Mouse (Mus musculus) intestine, embryonic 15.5 days (tissue): ENCODE measurements around the gene Bcat1. TPM values are rescaled to one million over a fixed set of nuclear protein-coding genes. Genes with fewer than 3 reads are reported as not detected.

Experiments used
- ATAC-seq: fragments of 200-750 bp; cut with Nextera tagmentation; 2 replicates; pipeline ENCODE4 v1.8.0; 2017; ENCODE audit warnings: moderate TSS enrichment, moderate library complexity
- H3K27ac ChIP-seq: fragments of 300-500 bp; sonication (generic); 2 replicates; pipeline ENCODE4 v1.5.1; 2015; ENCODE audit warnings: mild to moderate bottlenecking, inconsistent platforms
- H3K27me3 ChIP-seq: fragments of 300-500 bp; sonication (generic); replicated peaks from 2 replicates; pipeline ENCODE4 v1.6.1; 2015; ENCODE audit warnings: inconsistent platforms
- H3K36me3 ChIP-seq: fragments of 300-500 bp; sonication (generic); 2 replicates; pipeline ENCODE4 v1.6.1; 2015; ENCODE audit warnings: inconsistent platforms
- H3K4me1 ChIP-seq: fragments of 300-500 bp; sonication (generic); replicated peaks from 2 replicates; pipeline ENCODE4 v1.6.1; 2015; ENCODE audit warnings: inconsistent platforms
- H3K4me2 ChIP-seq: fragments of 300-500 bp; sonication (generic); replicated peaks from 2 replicates; pipeline ENCODE4 v1.6.1; 2015; ENCODE audit warnings: mild to moderate bottlenecking, inconsistent platforms
- H3K4me3 ChIP-seq: fragments of 300-500 bp; sonication (generic); replicated peaks from 2 replicates; pipeline ENCODE4 v1.5.1; 2015; ENCODE audit warnings: inconsistent platforms
- H3K9ac ChIP-seq: fragments of 300-500 bp; sonication (generic); 2 replicates; pipeline ENCODE4 v1.6.1; 2015; ENCODE audit warnings: inconsistent platforms
- H3K9me3 ChIP-seq: fragments of 300-500 bp; sonication (generic); 2 replicates; pipeline ENCODE4 v1.6.1; 2016; ENCODE audit warnings: inconsistent platforms
- WGBS: fragments of 180-500 bp; shearing (Covaris S2); methylation state at CpG from one replicate; pipeline ENCODE4 v1.1.7; 2015; 5-methylcytosine and 5-hydroxymethylcytosine counted together
- polyA plus RNA-seq: library from polyadenylated mRNA; unstranded; fragments of >200 nt; fragmentation: Nextera tagmentation; extraction: Ambion mirVana; gene quantifications from 2 replicates; pipeline ENCODE4 v1.2.1, GENCODE M21; 2015

Bcat1 gene
- polyA plus RNA-seq, 1 experiment from 2014 or later, result 6.1 TPM

- H3K4me3 ChIP-seq, result no peak overlapping the region
- no peak overlapping the region for H3K9ac ChIP-seq
- no peaks in the 10 kb centered on the region for H3K9me3 ChIP-seq
- 91% methylated on average over 20 of the region's 20 CpGs for WGBS
- no peak for ATAC-seq
- peaks cover 23% of the 10 kb centered on the region for H3K27me3 ChIP-seq
- H3K4me1 ChIP-seq, result peaks cover 15% of the 10 kb centered on the region
- no peak overlapping the region for H3K27ac ChIP-seq
- no peaks in the 10 kb centered on the region for H3K36me3 ChIP-seq
- no peak overlapping the region for H3K4me2 ChIP-seq
Observed at GRCm38 (mm10) chr6:145044916-145045574, 30.9 kb downstream of the Bcat1 start.

- Histone ChIP-seq H3K9ac (no peak overlapping the region), H3K27ac (no peak overlapping the region), H3K36me3 (no peaks in the 10 kb centered on the region), H3K27me3 (no peaks in the 10 kb centered on the region), H3K4me1 (peaks cover 4% of the 10 kb centered on the region; the same call in 1 of the 2 replicates), H3K9me3 (no peaks in the 10 kb centered on the region), H3K4me3 (no peak overlapping the region), H3K4me2 (no peak overlapping the region)
- no peak for ATAC-seq
- 39% methylated on average over 7 of the region's 7 CpGs for WGBS
Observed at GRCm38 (mm10) chr6:145040732-145041131, 35.3 kb downstream of the Bcat1 start.

GRCm38 (mm10) chr6:145037626-145038025 is 38.4 kb downstream of the Bcat1 start:
- no peaks in the 10 kb centered on the region for H3K9me3 ChIP-seq
- ATAC-seq, result no peak
- WGBS, result 58% methylated on average over 1 of the region's 1 CpGs
- H3K27ac ChIP-seq, result no peak overlapping the region
- H3K4me2 ChIP-seq, result no peak overlapping the region
- H3K4me1 ChIP-seq, result peaks cover 4% of the 10 kb centered on the region; the same call in 1 of the 2 replicates
- no peaks in the 10 kb centered on the region for H3K27me3 ChIP-seq
- no peaks in the 10 kb centered on the region for H3K36me3 ChIP-seq
- H3K4me3 ChIP-seq, result no peak overlapping the region
- H3K9ac ChIP-seq, result no peak overlapping the region

GRCm38 (mm10) chr6:145035412-145035811 is 40.6 kb downstream of the Bcat1 start:
- Histone ChIP-seq H3K4me2 (no peak overlapping the region), H3K27me3 (no peaks in the 10 kb centered on the region), H3K9me3 (no peaks in the 10 kb centered on the region), H3K4me1 (no peaks in the 10 kb centered on the region), H3K4me3 (no peak overlapping the region), H3K9ac (no peak overlapping the region), H3K27ac (no peak overlapping the region), H3K36me3 (no peaks in the 10 kb centered on the region)
- ATAC-seq, result no peak
- WGBS, result 91% methylated on average over 9 of the region's 9 CpGs

- Histone ChIP-seq H3K27ac (no peak overlapping the region), H3K4me2 (no peak overlapping the region), H3K27me3 (no peaks in the 10 kb centered on the region), H3K36me3 (no peaks in the 10 kb centered on the region), H3K4me1 (no peaks in the 10 kb centered on the region), H3K4me3 (no peak overlapping the region), H3K9me3 (no peaks in the 10 kb centered on the region), H3K9ac (no peak overlapping the region)
- no peak for ATAC-seq
- 63% methylated on average over 9 of the region's 9 CpGs for whole genome bisulfite sequencing
Observed at GRCm38 (mm10) chr6:145030587-145030986, 45.4 kb downstream of the Bcat1 start.

- Histone ChIP-seq H3K4me1 (no peaks in the 10 kb centered on the region), H3K9ac (no peak overlapping the region), H3K4me3 (no peak overlapping the region), H3K9me3 (no peaks in the 10 kb centered on the region), H3K36me3 (no peaks in the 10 kb centered on the region), H3K27me3 (no peaks in the 10 kb centered on the region), H3K27ac (no peak overlapping the region), H3K4me2 (no peak overlapping the region)
- ATAC-seq, result no peak
- WGBS, result 82% methylated on average over 8 of the region's 8 CpGs
Observed at GRCm38 (mm10) chr6:145023990-145024389, 52.0 kb downstream of the Bcat1 start.

- Histone ChIP-seq H3K9me3 (no peaks in the 10 kb centered on the region), H3K9ac (no peak overlapping the region), H3K4me3 (no peak overlapping the region), H3K27ac (no peak overlapping the region), H3K4me2 (no peak overlapping the region), H3K36me3 (no peaks in the 10 kb centered on the region), H3K27me3 (no peaks in the 10 kb centered on the region), H3K4me1 (no peaks in the 10 kb centered on the region)
- ATAC-seq, result no peak
- WGBS, result 84% methylated on average over 14 of the region's 14 CpGs
Observed at GRCm38 (mm10) chr6:145022966-145023725, 52.8 kb downstream of the Bcat1 start.

GRCm38 (mm10) chr6:145022349-145022748 is 53.6 kb downstream of the Bcat1 start:
- WGBS, result 55% methylated on average over 5 of the region's 5 CpGs
- H3K36me3 ChIP-seq, result no peaks in the 10 kb centered on the region
- H3K4me1 ChIP-seq, result no peaks in the 10 kb centered on the region
- no peaks in the 10 kb centered on the region for H3K9me3 ChIP-seq
- H3K4me2 ChIP-seq, result no peak overlapping the region
- ATAC-seq, result no peak
- H3K9ac ChIP-seq, result no peak overlapping the region
- H3K4me3 ChIP-seq, result no peak overlapping the region
- H3K27ac ChIP-seq, result no peak overlapping the region
- no peaks in the 10 kb centered on the region for H3K27me3 ChIP-seq

- no peaks in the 10 kb centered on the region for H3K9me3 ChIP-seq
- H3K27ac ChIP-seq, result no peak overlapping the region
- H3K4me2 ChIP-seq, result no peak overlapping the region
- H3K9ac ChIP-seq, result no peak overlapping the region
- no peak overlapping the region for H3K4me3 ChIP-seq
- no peaks in the 10 kb centered on the region for H3K36me3 ChIP-seq
- H3K4me1 ChIP-seq, result no peaks in the 10 kb centered on the region
- no peak for ATAC-seq
- 85% methylated on average over 4 of the region's 4 CpGs for WGBS
- H3K27me3 ChIP-seq, result no peaks in the 10 kb centered on the region
Observed at GRCm38 (mm10) chr6:145020553-145020952, 55.4 kb downstream of the Bcat1 start.

- Histone ChIP-seq H3K4me2 (no peak overlapping the region), H3K4me1 (no peaks in the 10 kb centered on the region), H3K36me3 (no peaks in the 10 kb centered on the region), H3K4me3 (no peak overlapping the region), H3K27ac (no peak overlapping the region), H3K9me3 (no peaks in the 10 kb centered on the region), H3K27me3 (no peaks in the 10 kb centered on the region), H3K9ac (no peak overlapping the region)
- WGBS, result 90% methylated on average over 5 of the region's 5 CpGs
- no peak for ATAC-seq
Observed at GRCm38 (mm10) chr6:145018295-145018694, 57.7 kb downstream of the Bcat1 start.

GRCm38 (mm10) chr6:145017508-145017907 is 58.5 kb downstream of the Bcat1 start:
- H3K36me3 ChIP-seq, result no peaks in the 10 kb centered on the region
- H3K4me1 ChIP-seq, result no peaks in the 10 kb centered on the region
- no peak overlapping the region for H3K4me2 ChIP-seq
- no peaks in the 10 kb centered on the region for H3K9me3 ChIP-seq
- H3K27ac ChIP-seq, result no peak overlapping the region
- H3K27me3 ChIP-seq, result no peaks in the 10 kb centered on the region
- no peak overlapping the region for H3K9ac ChIP-seq
- H3K4me3 ChIP-seq, result no peak overlapping the region
- no peak for ATAC-seq
- 93% methylated on average over 4 of the region's 4 CpGs for WGBS

GRCm38 (mm10) chr6:145016639-145017038 is 59.3 kb downstream of the Bcat1 start:
- ATAC-seq, result no peak
- H3K27ac ChIP-seq, result no peak overlapping the region
- no peaks in the 10 kb centered on the region for H3K36me3 ChIP-seq
- WGBS, result 91% methylated on average over 16 of the region's 16 CpGs
- H3K9ac ChIP-seq, result no peak overlapping the region
- no peaks in the 10 kb centered on the region for H3K9me3 ChIP-seq
- H3K4me2 ChIP-seq, result no peak overlapping the region
- H3K4me3 ChIP-seq, result no peak overlapping the region
- H3K4me1 ChIP-seq, result no peaks in the 10 kb centered on the region
- no peaks in the 10 kb centered on the region for H3K27me3 ChIP-seq

GRCm38 (mm10) chr6:145014944-145015343 is 61.0 kb downstream of the Bcat1 start:
- Histone ChIP-seq H3K9ac (no peak overlapping the region), H3K4me3 (no peak overlapping the region), H3K9me3 (no peaks in the 10 kb centered on the region), H3K4me2 (no peak overlapping the region), H3K4me1 (no peaks in the 10 kb centered on the region), H3K27me3 (no peaks in the 10 kb centered on the region), H3K27ac (no peak overlapping the region), H3K36me3 (no peaks in the 10 kb centered on the region)
- no peak for ATAC-seq
- 95% methylated on average over 2 of the region's 2 CpGs for WGBS
